Mouse (Mus musculus): ENCODE data around the gene Snrnp25. TPM values are rescaled to one million over a fixed set of nuclear protein-coding genes. Genes with fewer than 3 reads are reported as not detected.
A peak's percentile ranks its signal among the peaks of the same experiment; 100 is the strongest.

The Snrnp25 gene
- total and polyA plus RNA-seq, 2 experiments = 7.6 to 10.9 TPM

DNA sequence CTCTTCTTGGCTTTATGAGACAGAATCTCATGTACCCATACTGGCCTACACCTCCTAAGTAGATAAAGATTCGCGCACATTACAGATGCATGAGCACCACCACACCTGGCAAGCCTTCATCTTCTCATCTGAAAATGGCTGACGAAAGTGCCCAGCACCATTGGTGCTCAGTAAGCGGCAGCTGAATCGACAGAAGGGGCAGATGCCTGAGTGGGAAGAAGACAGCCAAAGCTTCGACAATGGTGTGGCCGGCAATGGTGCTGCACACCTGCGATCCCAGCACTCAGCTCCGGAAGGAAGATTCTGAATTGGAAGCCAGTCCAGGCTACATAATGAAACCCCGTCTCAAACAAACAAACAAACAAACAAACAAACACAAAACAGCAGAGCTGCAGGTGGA lies 14.1 kb downstream of the Snrnp25 start:
- H3K4me1 ChIP-seq (ENCODE audit: control insufficient read depth, insufficient read depth, low read length) = peaks cover 5% of the 10 kb centered on the region; the same call in 1 of the 2 replicates
- no peak overlapping the region for H3K27ac ChIP-seq (replicated peaks; ENCODE audit: insufficient read depth, low read depth, low read length)
- no peaks in the 10 kb centered on the region for H3K36me3 ChIP-seq (ENCODE audit: control insufficient read depth, insufficient read depth, low read length)
- H3K4me3 ChIP-seq (ENCODE audit: insufficient read depth, low read depth, low read length) = no peak overlapping the region
- 96% methylated on average over 10 of the region's 10 CpGs for WGBS
- H3K79me2 ChIP-seq (ENCODE audit: control insufficient read depth, insufficient read depth, low read length) = no peaks in the 10 kb centered on the region; the same call in 1 of the 2 replicates
- no peak overlapping the region for H3K9ac ChIP-seq (ENCODE audit: low read depth, low read length)
- no peak for DNase-seq (ENCODE audit: extremely low read depth, low read depth, low spot score)
- no peaks in the 10 kb centered on the region for H3K27me3 ChIP-seq (ENCODE audit: control insufficient read depth, insufficient read depth, low read length)
- TF ChIP-seq POLR2A (IDR thresholded peaks at IDR 0.05; ENCODE audit: extremely low read depth, insufficient read depth, low read length) (no peak), CTCF (IDR thresholded peaks at IDR 0.05; ENCODE audit: low read depth, low read length) (no peak)

DNA sequence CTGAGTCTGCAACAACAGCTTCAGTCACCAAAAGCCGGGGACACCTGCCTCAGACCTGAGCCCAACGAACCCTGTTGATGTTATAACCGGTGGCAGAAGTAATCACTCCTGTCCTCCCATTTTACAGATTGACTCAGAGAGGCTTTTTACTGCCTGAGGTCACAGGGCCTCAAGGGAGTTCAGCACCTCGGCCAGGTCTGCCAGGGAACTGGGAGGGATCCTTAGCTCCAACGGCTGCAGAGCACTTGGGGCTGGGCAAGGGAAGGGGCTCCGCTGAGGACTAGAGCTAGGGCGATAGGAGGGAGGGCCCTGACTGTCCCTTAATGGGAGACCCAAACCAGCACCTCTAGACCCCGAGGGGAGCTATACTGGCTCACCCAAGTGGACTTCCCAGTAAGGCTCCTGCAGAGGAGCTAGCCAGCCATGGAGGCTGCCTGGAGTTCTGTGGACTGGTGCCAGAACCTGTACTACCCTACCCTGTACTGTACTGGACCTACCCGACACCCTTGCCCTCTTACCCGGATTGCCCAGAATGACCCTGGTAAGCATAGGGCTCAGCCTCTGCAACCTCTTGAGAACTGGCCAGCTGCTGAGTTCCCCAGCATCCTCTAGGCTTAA lies 15.5 kb downstream of the Snrnp25 start:
- 63% methylated on average over 10 of the region's 10 CpGs for WGBS
- no peaks in the 10 kb centered on the region; the same call in 1 of the 2 replicates for H3K79me2 ChIP-seq (ENCODE audit: control insufficient read depth, insufficient read depth, low read length)
- no peak overlapping the region for H3K27ac ChIP-seq (replicated peaks; ENCODE audit: insufficient read depth, low read depth, low read length)
- peaks cover 13% of the 10 kb centered on the region for H3K4me1 ChIP-seq (ENCODE audit: control insufficient read depth, insufficient read depth, low read length)
- peak overlapping the region; percentile 65 for H3K4me3 ChIP-seq (ENCODE audit: insufficient read depth, low read depth, low read length)
- no peaks in the 10 kb centered on the region for H3K27me3 ChIP-seq (ENCODE audit: control insufficient read depth, insufficient read depth, low read length)
- peak; percentile 60 for DNase-seq (ENCODE audit: extremely low read depth, low read depth, low spot score)
- H3K9ac ChIP-seq (ENCODE audit: low read depth, low read length) = peak overlapping the region; percentile 69
- H3K36me3 ChIP-seq (ENCODE audit: control insufficient read depth, insufficient read depth, low read length) = no peaks in the 10 kb centered on the region
- TF ChIP-seq POLR2A (IDR thresholded peaks at IDR 0.05; ENCODE audit: extremely low read depth, insufficient read depth, low read length) (no peak), CTCF (IDR thresholded peaks at IDR 0.05; ENCODE audit: low read depth, low read length) (no peak)

DNA sequence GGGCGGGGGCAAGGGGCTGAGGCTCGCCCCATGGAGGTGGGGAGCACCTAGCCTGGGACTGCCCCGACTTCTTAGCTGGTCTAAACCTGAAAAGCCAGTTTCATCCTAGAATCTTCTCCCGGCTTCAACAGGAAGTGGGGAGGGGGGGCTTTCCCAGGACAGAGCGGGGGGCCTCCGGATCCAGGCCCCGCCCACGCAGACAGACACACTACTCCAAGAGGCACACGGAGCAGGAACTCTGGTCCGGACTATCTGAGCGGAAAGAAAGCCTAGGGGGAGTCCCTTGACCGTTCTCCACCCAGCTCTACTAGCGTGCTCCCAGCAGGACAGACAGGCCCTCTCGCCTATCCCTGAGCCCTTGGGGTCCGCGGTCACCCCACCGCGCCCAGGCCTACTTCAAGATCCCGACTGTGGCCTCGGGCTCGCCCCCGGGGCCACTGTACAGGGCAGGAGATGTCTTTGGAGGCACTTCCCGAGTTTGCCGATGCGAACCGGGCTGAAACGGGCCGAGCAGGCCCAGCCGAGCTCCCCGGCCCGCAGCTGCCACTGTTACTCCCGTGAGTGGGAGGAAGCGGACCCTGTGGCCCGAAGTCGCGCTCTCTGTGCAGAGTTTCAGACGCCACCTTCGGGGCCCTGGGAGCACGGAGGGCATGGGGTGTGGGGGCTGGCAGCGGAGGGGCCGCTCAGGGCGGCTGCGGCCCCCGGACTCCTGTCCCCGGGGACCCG lies 16.2 kb downstream of the Snrnp25 start:
- Histone ChIP-seq H3K79me2 (ENCODE audit: control insufficient read depth, insufficient read depth, low read length) (no peaks in the 10 kb centered on the region), H3K4me3 (ENCODE audit: insufficient read depth, low read depth, low read length) (peak overlapping the region; percentile 65), H3K9ac (ENCODE audit: low read depth, low read length) (peak overlapping the region; percentile 69), H3K4me1 (ENCODE audit: control insufficient read depth, insufficient read depth, low read length) (peaks cover 17% of the 10 kb centered on the region), H3K27ac (replicated peaks; ENCODE audit: insufficient read depth, low read depth, low read length) (peak overlapping the region; percentile 12; the same call in 1 of the 2 replicates), H3K36me3 (ENCODE audit: control insufficient read depth, insufficient read depth, low read length) (no peaks in the 10 kb centered on the region), H3K27me3 (ENCODE audit: control insufficient read depth, insufficient read depth, low read length) (no peaks in the 10 kb centered on the region)
- WGBS = 2% methylated on average over 43 of the region's 46 CpGs
- TF ChIP-seq CTCF (IDR thresholded peaks at IDR 0.05; ENCODE audit: low read depth, low read length) (no peak), POLR2A (IDR thresholded peaks at IDR 0.05; ENCODE audit: extremely low read depth, insufficient read depth, low read length) (0 out of 2 replicates have a peak, but pooled peaks have one; percentile 25)
- DNase-seq (ENCODE audit: extremely low read depth, low read depth, low spot score) = peak; percentile 38

DNA sequence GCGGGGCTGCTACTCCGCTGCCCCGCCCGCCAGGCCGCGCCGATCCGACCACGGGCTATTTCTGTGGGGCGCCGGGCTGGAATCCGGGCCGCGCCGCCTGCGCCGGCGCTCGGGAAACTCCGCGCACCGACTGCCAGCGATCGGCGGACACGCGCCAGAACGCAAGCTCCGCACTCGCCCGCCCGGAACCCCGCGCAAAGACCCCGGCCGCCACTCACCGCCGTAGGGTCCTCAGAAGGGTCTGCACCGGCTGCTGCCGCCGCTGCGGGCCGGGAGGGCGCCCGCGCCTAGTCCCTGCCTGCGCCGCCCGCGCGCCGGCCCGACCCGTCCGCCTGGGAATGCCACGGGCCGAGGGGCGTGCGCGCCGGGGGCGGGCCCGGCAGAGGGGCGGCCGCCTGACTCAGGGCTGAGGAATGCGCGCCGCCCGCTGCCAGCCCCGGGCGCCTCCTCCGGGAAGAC lies 16.8 kb downstream of the Snrnp25 start, which contains the start of gene Rhbdf1:
Gene Rhbdf1, minus strand, starts transcription at position 350 of the 459 bp plus-strand sequence.
- H3K27ac ChIP-seq (replicated peaks; ENCODE audit: insufficient read depth, low read depth, low read length) = peak within 1 kb of the TSS; percentile 38
- no peaks in the 10 kb centered on the region for H3K36me3 ChIP-seq (ENCODE audit: control insufficient read depth, insufficient read depth, low read length)
- H3K4me3 ChIP-seq (ENCODE audit: insufficient read depth, low read depth, low read length) = peak within 1 kb of the TSS; percentile 65
- 1% methylated on average over 72 of the region's 72 CpGs for WGBS
- peak within 1 kb of the TSS; percentile 69 for H3K9ac ChIP-seq (ENCODE audit: low read depth, low read length)
- H3K79me2 ChIP-seq (ENCODE audit: control insufficient read depth, insufficient read depth, low read length) = no peaks in the 10 kb centered on the region
- no peak for TF ChIP-seq CTCF (IDR thresholded peaks at IDR 0.05; ENCODE audit: low read depth, low read length)
- TF ChIP-seq POLR2A (IDR thresholded peaks at IDR 0.05; ENCODE audit: extremely low read depth, insufficient read depth, low read length) = no peak
- peaks cover 19% of the 10 kb centered on the region for H3K4me1 ChIP-seq (ENCODE audit: control insufficient read depth, insufficient read depth, low read length)
- no peak for DNase-seq (ENCODE audit: extremely low read depth, low read depth, low spot score)
- no peaks in the 10 kb centered on the region for H3K27me3 ChIP-seq (ENCODE audit: control insufficient read depth, insufficient read depth, low read length)

DNA sequence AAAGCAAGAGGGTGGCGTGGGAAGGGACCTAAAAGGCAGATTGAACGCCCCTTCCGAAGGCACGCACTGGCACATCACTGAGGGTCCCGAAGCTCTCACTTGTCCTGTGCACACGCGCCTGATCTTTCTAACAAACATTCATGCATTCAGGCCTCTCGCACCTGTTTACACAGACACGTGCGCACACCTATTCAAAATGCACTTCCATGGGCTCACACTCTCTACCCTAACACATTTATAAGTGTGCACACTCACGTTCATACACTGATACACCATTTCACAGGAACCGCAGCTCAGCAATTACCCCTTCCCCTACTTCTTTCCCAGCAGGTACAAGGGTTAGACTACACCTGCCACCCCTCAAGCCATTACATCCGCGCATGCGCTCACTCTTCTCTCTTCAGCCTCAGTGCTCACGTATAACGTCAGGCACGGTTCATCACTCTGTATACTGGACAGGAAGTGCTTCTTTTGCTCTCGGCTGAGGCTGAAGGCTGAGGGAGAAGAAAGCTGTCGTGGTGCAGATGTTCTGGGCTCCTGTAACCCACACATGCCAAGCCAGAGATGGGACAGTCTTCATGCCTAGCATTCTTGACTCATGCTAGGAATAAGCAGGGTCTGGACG lies 17.5 kb downstream of the Snrnp25 start:
- DNase-seq (ENCODE audit: extremely low read depth, low read depth, low spot score) = no peak
- Histone ChIP-seq H3K27ac (replicated peaks; ENCODE audit: insufficient read depth, low read depth, low read length) (peak overlapping the region; percentile 38), H3K4me1 (ENCODE audit: control insufficient read depth, insufficient read depth, low read length) (peaks cover 19% of the 10 kb centered on the region), H3K36me3 (ENCODE audit: control insufficient read depth, insufficient read depth, low read length) (no peaks in the 10 kb centered on the region), H3K27me3 (ENCODE audit: control insufficient read depth, insufficient read depth, low read length) (no peaks in the 10 kb centered on the region), H3K9ac (ENCODE audit: low read depth, low read length) (peak overlapping the region; percentile 69), H3K4me3 (ENCODE audit: insufficient read depth, low read depth, low read length) (peak overlapping the region; percentile 65), H3K79me2 (ENCODE audit: control insufficient read depth, insufficient read depth, low read length) (no peaks in the 10 kb centered on the region)
- WGBS = 27% methylated on average over 21 of the region's 21 CpGs
- TF ChIP-seq CTCF (IDR thresholded peaks at IDR 0.05; ENCODE audit: low read depth, low read length) = no peak
- TF ChIP-seq POLR2A (IDR thresholded peaks at IDR 0.05; ENCODE audit: extremely low read depth, insufficient read depth, low read length) = no peak

Data from liver, adult 2 months (tissue).